Mouse (Mus musculus): Measurements from ENCODE around the gene Olfr983. TPM values are rescaled to one million over a fixed set of nuclear protein-coding genes. Genes with fewer than 3 reads are reported as not detected.

The Olfr983 gene
- total RNA-seq (2021): not detected
- long read RNA-seq, experiment 1: 0 reads
- long read RNA-seq, experiment 2: 0 reads

- no peak for DNase-seq (ENCODE audit: low spot score in 2 of 2)
Observed at GRCm38 (mm10) chr9:40093495-40093894, at the start of gene Olfr983. Gene Olfr983, minus strand, starts transcription at chr9:40093595.

- no peak for DNase-seq (ENCODE audit: low spot score in 2 of 2)
Observed at GRCm38 (mm10) chr9:40141544-40141943, 48.1 kb upstream of the Olfr983 start.

DNA sequence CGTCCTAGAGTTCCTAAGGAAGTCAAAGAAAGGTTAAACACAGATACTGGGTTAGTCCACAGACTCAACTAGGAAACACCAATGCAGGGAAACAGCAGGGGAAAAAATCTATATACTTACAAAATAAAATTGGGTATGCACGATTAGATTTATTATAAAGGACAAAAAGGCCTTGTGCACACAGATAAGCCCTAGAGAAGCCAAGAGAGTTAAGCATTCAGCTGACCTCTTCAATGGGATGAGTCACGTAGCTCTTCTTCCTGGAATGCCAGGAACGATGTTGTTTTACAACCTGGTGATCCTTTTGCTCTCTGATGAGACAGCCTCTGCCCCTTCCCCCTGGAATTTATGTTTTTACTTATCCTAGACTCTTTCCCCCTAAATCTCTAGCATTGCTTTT, 46.1 kb upstream of the Olfr983 start:
- DNase-seq (ENCODE audit: low spot score in 2 of 2): no peak

GRCm38 (mm10) chr9:40136987-40137688, 43.7 kb upstream of the Olfr983 start:
- no peak for DNase-seq (ENCODE audit: low spot score in 2 of 2)

GRCm38 (mm10) chr9:40130556-40130955, 37.2 kb upstream of the Olfr983 start:
- no peak for DNase-seq (ENCODE audit: low spot score in 2 of 2)

DNA sequence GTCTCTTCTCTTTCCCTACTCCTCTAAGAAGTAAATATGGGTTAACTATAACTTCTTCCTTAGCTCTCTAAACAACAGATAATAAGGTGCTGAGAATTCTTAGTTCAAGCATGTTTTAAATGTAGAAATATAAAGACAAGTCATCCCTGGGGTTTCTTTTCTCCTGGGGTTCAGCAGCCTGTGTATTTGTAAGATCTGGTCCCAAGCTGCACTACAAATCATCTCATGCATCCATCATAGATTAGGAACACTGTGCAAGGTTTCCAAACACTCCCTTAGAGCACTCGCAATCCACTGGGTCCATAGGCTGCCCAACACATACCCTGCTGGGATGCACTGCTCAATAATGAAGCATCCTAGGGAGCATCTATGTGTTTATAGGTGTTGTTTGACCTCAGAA, 36.7 kb upstream of the Olfr983 start, which contains the start of gene Olfr985:
Olfr985 (minus strand) TSS at position 101 of the 400 bp plus-strand sequence.
- DNase-seq (ENCODE audit: low spot score in 2 of 2): no peak

DNA sequence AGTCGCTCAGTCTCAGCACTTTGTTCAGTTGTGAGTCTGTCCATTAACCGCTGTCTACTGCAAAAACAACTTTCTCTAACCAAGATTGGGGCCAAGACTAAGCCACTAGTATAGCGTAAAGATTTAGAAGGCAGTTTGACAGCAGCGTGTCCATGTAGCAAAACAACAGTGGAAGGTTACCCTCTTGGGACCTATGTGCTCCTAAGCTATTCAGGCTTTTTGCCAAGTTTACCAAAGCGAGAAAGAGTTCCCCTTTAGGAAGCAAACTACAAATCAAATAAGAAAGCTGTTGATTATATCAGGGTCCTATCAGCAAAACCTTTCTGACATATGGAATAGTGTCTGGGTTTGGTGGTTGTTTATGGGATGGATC, 23.9 kb upstream of the Olfr983 start:
- DNase-seq (ENCODE audit: low spot score in 2 of 2): no peak

DNA sequence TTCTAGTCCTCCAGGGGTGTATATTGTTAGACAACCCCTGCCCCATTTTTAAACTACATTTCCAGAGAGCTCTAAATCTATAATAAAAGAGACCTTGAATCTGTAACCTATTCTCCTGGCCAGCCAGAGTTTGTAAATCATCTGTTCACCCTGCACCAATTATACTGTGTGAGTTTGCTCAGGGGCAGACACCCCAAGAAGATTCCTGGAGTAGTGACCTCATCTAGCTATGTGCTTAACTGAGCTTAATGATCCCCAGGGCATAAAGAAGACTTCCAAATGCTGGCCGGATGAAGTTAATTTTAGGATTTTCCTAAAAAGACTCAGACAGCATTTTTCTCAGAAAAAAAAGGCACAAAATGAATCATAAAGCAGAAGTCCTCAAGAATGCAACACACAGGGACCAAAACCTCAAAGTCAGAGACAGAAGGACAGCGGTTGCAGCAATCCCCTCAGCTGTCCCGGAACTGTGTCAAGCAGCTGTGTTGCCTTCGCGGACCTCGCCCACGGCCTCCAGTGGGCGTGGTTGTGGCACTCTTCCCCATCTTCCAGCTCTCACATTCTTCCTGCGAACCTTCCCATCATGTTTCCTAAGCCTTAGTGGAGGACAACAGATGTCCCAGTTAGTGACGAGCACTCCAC, 23.4 kb upstream of the Olfr983 start:
- DNase-seq (ENCODE audit: low spot score in 2 of 2): peak; percentile 37 to 81

- DNase-seq (ENCODE audit: low spot score in 2 of 2): no peak
Observed at GRCm38 (mm10) chr9:40114106-40114505, 20.7 kb upstream of the Olfr983 start, which contains the start of gene Olfr984. Gene Olfr984, minus strand, starts transcription at chr9:40114206.

- DNase-seq (ENCODE audit: low spot score in 2 of 2): no peak
Observed at GRCm38 (mm10) chr9:40094769-40095168, 1.4 kb upstream of the Olfr983 start.

DNA sequence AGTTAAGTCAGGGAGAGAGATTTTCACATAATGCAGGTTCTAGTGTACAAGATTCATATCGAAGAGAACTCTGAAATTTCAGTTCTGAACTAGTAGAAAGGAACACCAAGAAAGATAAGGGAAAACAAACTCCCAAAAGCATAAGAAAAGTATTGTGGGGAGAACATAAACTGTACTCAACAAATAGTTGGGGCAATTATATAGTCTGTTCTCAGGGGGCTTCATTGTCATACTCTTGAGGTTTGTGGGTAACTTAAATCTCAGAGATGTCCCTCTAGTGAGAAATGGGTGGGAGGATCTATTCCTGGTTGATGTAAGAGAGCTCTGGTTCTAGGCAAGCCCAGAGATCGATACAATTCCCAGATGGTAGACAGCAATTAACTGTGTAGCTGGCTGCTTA, 19.9 kb downstream of the Olfr983 start, which contains the start of gene Olfr982:
Olfr982 (plus strand) TSS at position 301 of the 400 bp plus-strand sequence.
- DNase-seq (ENCODE audit: low spot score in 2 of 2): no peak

- no peak for DNase-seq (ENCODE audit: low spot score in 2 of 2)
Observed at GRCm38 (mm10) chr9:40050138-40050537, 43.3 kb downstream of the Olfr983 start.

Other genes starting within 250 kb of the Olfr983 start
- not detected for gene Olfr972, start 227.2 kb downstream of the Olfr983 start, total RNA-seq (2021)
- gene Olfr229, start 186.3 kb downstream of the Olfr983 start, total RNA-seq (2021): not detected
- gene Olfr974, start 156.1 kb downstream of the Olfr983 start, total RNA-seq (2021): not detected
- gene Olfr975, start 141.5 kb downstream of the Olfr983 start, total RNA-seq (2021): not detected
- gene Olfr976, start 132.5 kb downstream of the Olfr983 start, total RNA-seq (2021): not detected
- gene Olfr978, start 101.5 kb downstream of the Olfr983 start, total RNA-seq (2021): not detected
- gene Olfr979, start 90.1 kb downstream of the Olfr983 start, total RNA-seq (2021): not detected
- not detected for gene Olfr980, start 84.0 kb downstream of the Olfr983 start, total RNA-seq (2021)
- gene Olfr981, start 72.1 kb downstream of the Olfr983 start, total RNA-seq (2021): not detected
- gene Olfr982, start 19.8 kb downstream of the Olfr983 start, total RNA-seq (2021): not detected
- gene Olfr984, start 20.6 kb upstream of the Olfr983 start, total RNA-seq (2021): not detected
- gene Olfr985, start 36.6 kb upstream of the Olfr983 start, total RNA-seq (2021): under 1 TPM in 1 of 2 experiments, not detected in 1; 0.23 TPM
- not detected for gene Tmem225, start 54.5 kb upstream of the Olfr983 start, total RNA-seq (2021)
- not detected for gene Olfr986, start 87.3 kb upstream of the Olfr983 start, total RNA-seq (2021)
- 1 to 10 TPM; 3.9 to 4.8 TPM for gene Zfp202, start 98.7 kb upstream of the Olfr983 start, total RNA-seq (2021)
- 10 to 100 TPM; 44.8 to 59.4 TPM for gene Scn3b, start 175.6 kb upstream of the Olfr983 start, total RNA-seq (2021)

All from gastrocnemius, postnatal 4 days (tissue).